Mouse (Mus musculus) midbrain, embryonic 10.5 days (tissue): ENCODE results near the gene Gpr1. TPM values are rescaled to one million over a fixed set of nuclear protein-coding genes. Genes with fewer than 3 reads are reported as not detected.

Source experiments
- DNase-seq: peaks from one replicate; pipeline ENCODE4 v3.0.0-alpha.2; 2017; ENCODE audit warnings: low spot score
- H3K27ac ChIP-seq: fragments of 300-500 bp; sonication (generic); replicated peaks from 2 replicates; pipeline ENCODE4 v1.5.1; 2016; ENCODE audit warnings: mild to moderate bottlenecking
- H3K27me3 ChIP-seq: fragments of 300-500 bp; sonication (generic); 2 replicates; pipeline ENCODE4 v1.6.1; 2016; ENCODE audit warnings: low read depth, mild to moderate bottlenecking; ENCODE audit not compliant: poor library complexity, severe bottlenecking
- H3K36me3 ChIP-seq: fragments of 300-500 bp; sonication (generic); 2 replicates; pipeline ENCODE4 v1.6.1; 2016; ENCODE audit warnings: mild to moderate bottlenecking, moderate library complexity
- H3K4me1 ChIP-seq: fragments of 300-500 bp; sonication (generic); 2 replicates; pipeline ENCODE4 v1.6.1; 2016
- H3K4me3 ChIP-seq: fragments of 300-500 bp; sonication (generic); 2 replicates; pipeline ENCODE4 v1.5.1; 2016; ENCODE audit warnings: mild to moderate bottlenecking, moderate library complexity
- H3K9me3 ChIP-seq: fragments of 300-500 bp; sonication (generic); replicated peaks from 2 replicates; pipeline ENCODE4 v1.6.1; 2016; ENCODE audit warnings: mild to moderate bottlenecking
- WGBS: fragments of 180-500 bp; shearing (Covaris S2); methylation state at CpG from one replicate; pipeline ENCODE4 v1.1.7; 2016; 5-methylcytosine and 5-hydroxymethylcytosine counted together
- polyA plus RNA-seq: library from polyadenylated mRNA; unstranded; fragments of >200 nt; fragmentation: Nextera tagmentation; extraction: Ambion mirVana; gene quantifications from 2 replicates; pipeline ENCODE4 v1.2.1, GENCODE M21; 2016

Gene Gpr1
- polyA plus RNA-seq, 1 experiment from 2014 or later = 0.25 TPM

DNA sequence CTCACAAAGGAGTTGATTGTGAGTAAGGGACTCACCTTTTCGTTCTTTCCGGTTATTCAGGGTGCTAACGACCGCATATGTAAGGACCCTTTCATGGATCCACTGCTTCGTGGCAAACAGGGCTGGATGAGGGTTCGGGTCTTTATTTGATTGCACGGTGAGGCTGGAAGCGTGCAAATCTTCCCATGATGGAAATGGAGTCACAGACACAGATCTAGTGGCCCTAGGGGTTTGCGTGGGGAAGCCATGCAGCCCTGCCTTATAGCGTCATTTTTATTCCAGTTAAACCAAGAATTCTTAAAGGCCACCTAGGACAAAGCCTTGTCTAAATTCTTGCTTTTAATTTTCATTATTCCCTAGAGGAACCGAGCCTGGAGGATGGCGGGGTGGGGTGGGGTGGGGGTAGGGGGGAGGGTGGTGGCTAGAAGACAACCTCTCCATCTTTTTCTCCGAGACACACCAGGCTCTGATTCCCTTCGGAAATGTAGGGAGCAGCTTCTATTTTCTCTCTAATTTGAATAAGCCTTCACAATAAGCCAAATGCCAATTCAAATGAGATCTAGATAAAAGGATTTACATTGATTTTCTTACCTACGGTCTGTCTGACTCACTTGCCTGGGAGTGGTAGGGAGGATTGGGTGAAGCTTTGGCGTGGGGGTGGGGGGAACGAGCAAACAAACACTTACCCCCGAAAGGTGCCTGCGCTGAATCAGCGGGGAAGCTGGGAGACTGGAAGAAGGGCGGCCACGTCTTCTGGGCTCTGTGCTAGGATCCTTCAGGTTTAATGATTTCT lies 669 bp downstream of the Gpr1 start:
- H3K27ac ChIP-seq = peak overlapping the region; percentile 81
- DNase-seq = peak; percentile 46
- peaks cover 18% of the 10 kb centered on the region for H3K4me1 ChIP-seq
- 17% methylated on average over 22 of the region's 22 CpGs for WGBS
- H3K9me3 ChIP-seq = 0 out of 2 replicates have a peak, but pooled peaks cover under 1% of the 10 kb centered on the region
- peaks cover 23% of the 10 kb centered on the region for H3K27me3 ChIP-seq
- no peaks in the 10 kb centered on the region for H3K36me3 ChIP-seq
- H3K4me3 ChIP-seq = peak overlapping the region; percentile 46

DNA sequence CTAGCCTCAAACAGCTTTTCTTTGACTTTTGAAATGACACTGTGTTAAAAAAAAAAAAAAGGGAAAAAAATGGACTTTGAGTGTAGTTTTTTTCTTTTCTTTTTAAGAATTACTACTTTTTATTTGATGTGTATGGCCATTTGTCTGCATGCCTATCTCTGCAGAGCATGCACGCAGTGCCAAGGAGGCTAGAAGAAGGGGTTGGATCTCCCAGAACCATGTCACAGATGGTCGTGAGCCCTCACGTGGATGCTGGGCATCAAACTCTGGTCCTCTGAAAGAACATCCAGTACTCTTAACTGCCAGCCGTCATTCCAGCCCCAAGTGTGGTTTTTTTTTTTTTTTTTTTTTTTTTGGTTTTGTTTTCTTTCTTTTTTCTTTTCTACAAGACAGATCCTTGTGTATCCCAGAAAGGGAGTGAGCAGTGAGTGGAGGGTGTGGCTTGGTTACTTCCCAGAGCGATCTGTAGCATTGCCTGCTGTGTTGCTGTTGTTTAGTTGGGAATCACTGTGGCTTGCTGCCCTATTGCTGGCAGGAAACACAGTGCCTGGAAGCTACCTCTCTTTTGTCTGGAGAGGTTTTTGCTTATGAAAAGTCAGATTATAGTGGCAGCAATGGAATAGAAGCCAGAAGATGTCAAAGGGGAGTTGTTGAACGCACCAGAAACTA lies 4.3 kb downstream of the Gpr1 start:
- 17% methylated on average over 6 of the region's 6 CpGs for WGBS
- DNase-seq = no peak
- H3K4me1 ChIP-seq = peaks cover 30% of the 10 kb centered on the region
- H3K36me3 ChIP-seq = no peaks in the 10 kb centered on the region
- H3K27ac ChIP-seq = no peak overlapping the region
- H3K4me3 ChIP-seq = no peak overlapping the region
- H3K9me3 ChIP-seq = no peaks in the 10 kb centered on the region
- peaks cover 32% of the 10 kb centered on the region for H3K27me3 ChIP-seq

DNA sequence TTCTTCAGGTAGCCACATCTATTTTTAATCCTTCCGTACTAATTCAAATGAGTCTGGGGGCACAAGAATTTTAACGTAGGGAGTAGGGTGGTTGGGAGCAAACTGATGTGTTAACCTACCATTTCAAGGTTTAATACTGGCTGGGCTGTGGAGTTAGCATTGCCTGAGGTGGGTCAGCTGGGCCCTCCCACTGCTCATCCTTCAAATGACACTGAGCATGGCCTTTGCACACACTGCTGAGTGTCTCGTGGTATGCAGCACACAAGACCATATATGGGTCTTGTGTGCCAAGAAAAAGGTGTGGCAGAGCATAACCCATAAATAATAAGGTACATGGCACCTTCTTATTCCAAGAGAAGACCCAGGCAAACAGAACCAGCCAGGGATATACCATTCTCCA lies 6.7 kb downstream of the Gpr1 start:
- Histone ChIP-seq H3K27ac (no peak overlapping the region), H3K9me3 (no peaks in the 10 kb centered on the region), H3K27me3 (peaks cover 18% of the 10 kb centered on the region), H3K36me3 (no peaks in the 10 kb centered on the region), H3K4me3 (no peak overlapping the region), H3K4me1 (peaks cover 34% of the 10 kb centered on the region)
- DNase-seq = no peak
- 79% methylated on average over 3 of the region's 3 CpGs for WGBS

DNA sequence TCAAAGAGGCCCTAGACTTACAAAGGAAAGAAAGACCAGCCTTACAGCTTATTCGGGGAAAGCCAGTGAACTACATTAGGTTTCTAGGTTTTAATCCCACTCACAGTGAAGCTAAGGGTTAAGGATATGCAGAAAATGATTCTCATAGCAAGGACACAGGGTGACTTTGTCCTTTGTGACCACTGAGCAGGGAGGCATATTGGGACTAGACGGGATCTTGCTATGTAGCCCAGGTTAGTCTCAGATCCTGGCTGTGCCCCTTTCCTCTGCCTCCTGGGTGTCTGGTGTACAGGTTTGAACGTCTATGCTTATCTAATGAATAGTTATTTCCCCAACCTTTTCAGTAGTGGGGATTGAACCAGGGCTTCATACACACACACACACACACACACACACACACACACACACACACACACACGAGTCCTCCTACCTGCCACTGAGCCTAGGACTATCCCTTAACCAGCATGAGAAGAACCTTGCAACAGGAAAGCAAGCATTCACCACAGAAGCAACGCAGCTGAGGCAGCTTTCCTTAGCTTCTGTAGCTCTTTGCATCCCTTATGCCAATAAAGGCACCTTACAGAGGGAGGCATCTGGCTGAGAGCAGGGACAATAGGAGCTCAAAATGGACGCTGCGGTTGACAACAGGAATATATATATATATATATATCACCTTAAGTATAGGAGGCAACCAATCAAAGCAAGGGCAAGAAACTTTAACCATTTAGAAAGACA lies 9.5 kb downstream of the Gpr1 start:
- peak overlapping the region; percentile 4 for H3K4me3 ChIP-seq
- 20% methylated on average over 7 of the region's 7 CpGs for WGBS
- H3K27ac ChIP-seq = peak overlapping the region; percentile 88

DNA sequence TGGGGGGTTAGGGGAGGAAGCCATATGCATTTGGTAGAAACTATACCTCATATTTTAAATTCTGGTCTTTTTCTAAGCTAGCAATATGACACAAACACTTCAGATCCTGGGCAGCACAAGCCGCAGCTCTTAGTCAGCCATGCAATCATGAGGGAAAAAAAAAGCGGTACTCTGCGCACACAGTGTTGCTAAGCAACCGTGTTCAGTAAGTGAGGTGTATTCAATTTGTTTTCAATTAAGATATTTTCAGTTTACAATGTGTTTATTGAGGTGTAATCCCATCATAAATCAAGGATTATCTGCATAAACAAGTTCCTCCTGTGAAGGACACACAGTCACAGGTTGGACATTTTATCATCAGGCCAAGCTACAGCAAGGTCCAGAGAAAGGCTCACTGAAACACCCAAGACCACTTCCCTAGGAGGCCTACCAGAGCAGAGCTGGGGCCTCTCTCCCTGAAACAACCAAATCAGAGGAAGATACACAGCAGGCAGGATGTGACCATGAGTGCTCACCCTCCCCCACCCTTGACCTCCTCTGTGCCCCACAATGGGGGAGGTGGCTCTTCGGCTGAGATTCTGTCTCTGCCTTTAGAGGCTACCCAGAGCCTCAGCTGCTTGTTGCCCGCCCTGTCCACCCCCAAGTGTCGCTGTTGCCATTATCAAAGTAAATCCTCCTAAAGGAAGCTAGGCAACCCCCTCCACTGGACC lies 10.2 kb downstream of the Gpr1 start:
- peaks cover 11% of the 10 kb centered on the region; the same call in 1 of the 2 replicates for H3K27me3 ChIP-seq
- peaks cover 6% of the 10 kb centered on the region for H3K36me3 ChIP-seq
- peak overlapping the region; percentile 4; the same call in 1 of the 2 replicates for H3K4me3 ChIP-seq
- peaks cover 10% of the 10 kb centered on the region; the same call in 1 of the 2 replicates for H3K9me3 ChIP-seq
- peak; percentile 88 for DNase-seq
- WGBS = 7% methylated on average over 7 of the region's 7 CpGs
- peaks cover 34% of the 10 kb centered on the region for H3K4me1 ChIP-seq
- H3K27ac ChIP-seq = peak overlapping the region; percentile 88

More for the DNA sequence above, 9.5 kb downstream of the Gpr1 start:
- Histone ChIP-seq H3K36me3 (peaks cover 5% of the 10 kb centered on the region), H3K9me3 (peaks cover 8% of the 10 kb centered on the region; the same call in 1 of the 2 replicates), H3K4me1 (peaks cover 34% of the 10 kb centered on the region), H3K27me3 (peaks cover 11% of the 10 kb centered on the region; the same call in 1 of the 2 replicates)
- DNase-seq = no peak

DNA sequence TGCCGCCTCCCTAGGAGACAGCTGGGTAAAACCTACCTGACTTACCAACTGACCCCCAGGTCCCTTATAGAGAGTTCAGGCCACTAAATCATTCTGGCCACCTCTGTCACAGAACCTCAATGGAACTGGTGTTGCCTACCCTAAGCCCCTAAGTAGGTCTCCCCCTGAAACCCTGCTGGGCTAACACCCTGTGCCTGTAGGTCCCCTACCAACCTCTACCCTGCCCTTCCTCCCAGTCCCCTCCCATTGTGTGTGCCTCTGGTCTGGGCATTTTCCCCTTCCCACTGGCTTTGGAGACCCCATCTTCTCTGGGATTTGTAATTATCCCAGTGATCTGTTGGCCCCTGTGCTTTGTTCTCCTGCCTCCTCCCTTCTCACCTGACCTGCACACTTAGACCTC lies 10.9 kb downstream of the Gpr1 start:
- DNase-seq = no peak
- Histone ChIP-seq H3K9me3 (peaks cover 10% of the 10 kb centered on the region; the same call in 1 of the 2 replicates), H3K4me1 (peaks cover 34% of the 10 kb centered on the region), H3K27ac (peak overlapping the region; percentile 88), H3K36me3 (peaks cover 6% of the 10 kb centered on the region), H3K27me3 (peaks cover 11% of the 10 kb centered on the region; the same call in 1 of the 2 replicates), H3K4me3 (peak overlapping the region; percentile 4; the same call in 1 of the 2 replicates)
- 55% methylated on average over 1 of the region's 1 CpGs for WGBS

DNA sequence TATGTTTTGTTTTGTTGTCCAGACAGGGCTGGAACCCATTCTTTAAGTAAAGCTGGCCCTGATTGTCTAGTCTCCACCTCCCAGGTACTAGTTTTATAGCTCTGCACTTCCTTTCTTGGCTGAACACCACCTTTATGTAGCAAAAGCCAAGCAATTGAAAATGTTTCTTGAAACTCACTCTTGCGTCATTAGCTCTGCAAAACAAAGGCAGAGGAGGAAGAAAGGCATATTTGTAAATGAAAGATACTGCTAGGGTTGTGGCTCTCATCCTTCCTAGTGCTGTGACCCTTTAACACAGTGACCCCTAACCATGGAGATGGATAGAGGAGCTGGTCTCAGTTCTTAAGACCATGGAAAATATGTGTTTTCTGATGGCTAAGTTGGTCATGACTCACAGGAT lies 12.7 kb downstream of the Gpr1 start:
- H3K27ac ChIP-seq = no peak overlapping the region
- H3K4me1 ChIP-seq = peaks cover 34% of the 10 kb centered on the region
- no peak overlapping the region for H3K4me3 ChIP-seq
- DNase-seq = no peak
- WGBS = 69% methylated on average over 1 of the region's 1 CpGs
- peaks cover 6% of the 10 kb centered on the region for H3K36me3 ChIP-seq
- H3K27me3 ChIP-seq = no peaks in the 10 kb centered on the region; the same call in 1 of the 2 replicates
- peaks cover 10% of the 10 kb centered on the region; the same call in 1 of the 2 replicates for H3K9me3 ChIP-seq

DNA sequence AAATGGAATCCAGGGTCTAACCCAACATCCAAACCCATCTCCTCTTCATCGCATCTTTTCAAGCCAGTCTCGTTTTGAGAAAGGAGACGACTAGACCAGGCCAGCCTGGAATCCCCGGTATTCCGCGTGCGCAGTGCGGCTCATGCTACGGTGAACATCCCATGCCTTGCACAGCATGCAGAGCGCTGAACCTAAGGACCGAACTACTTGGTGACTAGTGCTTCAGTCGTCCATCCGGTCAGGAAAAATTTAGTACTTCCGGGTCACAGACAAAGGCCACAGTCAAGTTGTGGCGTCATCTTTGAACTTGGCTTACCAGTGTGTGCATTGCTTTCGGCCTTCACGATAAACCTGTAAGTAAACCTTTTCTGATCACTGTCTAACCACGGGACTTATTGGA lies 14.0 kb downstream of the Gpr1 start:
- H3K9me3 ChIP-seq = peaks cover 10% of the 10 kb centered on the region; the same call in 1 of the 2 replicates
- no peak for DNase-seq
- H3K4me1 ChIP-seq = peaks cover 25% of the 10 kb centered on the region
- no peak overlapping the region for H3K4me3 ChIP-seq
- H3K36me3 ChIP-seq = peaks cover 6% of the 10 kb centered on the region
- no peaks in the 10 kb centered on the region; the same call in 1 of the 2 replicates for H3K27me3 ChIP-seq
- H3K27ac ChIP-seq = no peak overlapping the region
- 96% methylated on average over 18 of the region's 18 CpGs for WGBS

DNA sequence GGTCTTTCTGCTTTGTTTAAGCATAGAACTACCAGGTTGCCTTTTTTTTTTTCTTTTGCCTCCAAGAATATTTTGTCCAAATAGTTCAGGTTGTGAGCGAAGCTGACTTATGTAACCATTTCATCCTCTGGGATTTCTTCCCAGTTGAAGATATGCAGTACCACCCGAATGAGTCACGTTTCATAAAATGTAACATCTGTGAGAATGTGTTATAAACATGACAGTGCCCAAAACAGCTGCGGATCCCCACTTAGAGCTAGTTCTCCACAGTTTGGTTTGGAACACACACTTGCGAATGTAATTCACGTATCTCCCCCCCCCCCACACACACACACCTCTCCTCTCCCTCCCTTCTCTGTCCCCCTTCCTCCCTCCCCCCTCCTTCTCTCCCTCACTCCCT lies 15.0 kb downstream of the Gpr1 start:
- H3K36me3 ChIP-seq = peaks cover 6% of the 10 kb centered on the region
- no peak for DNase-seq
- no peak overlapping the region for H3K4me3 ChIP-seq
- H3K27me3 ChIP-seq = no peaks in the 10 kb centered on the region; the same call in 1 of the 2 replicates
- 89% methylated on average over 6 of the region's 6 CpGs for WGBS
- peaks cover 16% of the 10 kb centered on the region for H3K4me1 ChIP-seq
- H3K27ac ChIP-seq = no peak overlapping the region
- peaks cover 10% of the 10 kb centered on the region; the same call in 1 of the 2 replicates for H3K9me3 ChIP-seq

DNA sequence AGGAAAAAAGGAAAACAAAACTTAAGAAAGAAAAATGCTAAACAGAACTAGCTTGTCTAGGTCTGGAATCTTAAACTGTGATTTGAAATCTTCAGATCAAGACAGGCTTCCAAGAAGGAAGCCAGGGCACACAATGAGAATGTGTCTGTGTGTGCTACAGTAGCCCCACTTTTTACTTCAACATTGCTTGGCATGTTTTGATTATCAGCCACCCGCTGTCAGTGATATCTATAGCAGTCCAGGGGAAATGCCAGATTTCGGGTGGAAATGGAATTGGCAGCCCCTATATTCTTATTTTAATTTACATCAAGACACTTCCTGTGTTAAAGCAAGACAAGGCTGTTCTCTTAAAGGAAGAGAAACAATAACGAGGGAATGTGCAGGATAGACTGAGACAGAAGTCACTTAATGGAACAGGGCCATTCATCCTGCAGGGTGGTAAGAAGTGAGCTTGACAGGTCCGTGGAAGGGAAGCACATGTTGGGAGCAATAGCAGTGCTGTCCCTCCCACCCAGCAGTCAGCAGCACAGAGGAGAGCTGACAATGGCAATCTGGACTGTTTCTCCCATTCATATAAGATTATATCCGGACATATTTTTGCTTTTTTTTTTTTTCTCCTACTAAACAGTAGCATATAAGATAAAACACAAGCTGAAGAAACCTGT lies 18.4 kb downstream of the Gpr1 start:
- peaks cover 6% of the 10 kb centered on the region for H3K36me3 ChIP-seq
- H3K27me3 ChIP-seq = no peaks in the 10 kb centered on the region
- no peak for DNase-seq
- no peaks in the 10 kb centered on the region for H3K4me1 ChIP-seq
- H3K27ac ChIP-seq = no peak overlapping the region
- no peak overlapping the region for H3K4me3 ChIP-seq
- H3K9me3 ChIP-seq = peaks cover 10% of the 10 kb centered on the region; the same call in 1 of the 2 replicates
- WGBS = 81% methylated on average over 5 of the region's 5 CpGs

DNA sequence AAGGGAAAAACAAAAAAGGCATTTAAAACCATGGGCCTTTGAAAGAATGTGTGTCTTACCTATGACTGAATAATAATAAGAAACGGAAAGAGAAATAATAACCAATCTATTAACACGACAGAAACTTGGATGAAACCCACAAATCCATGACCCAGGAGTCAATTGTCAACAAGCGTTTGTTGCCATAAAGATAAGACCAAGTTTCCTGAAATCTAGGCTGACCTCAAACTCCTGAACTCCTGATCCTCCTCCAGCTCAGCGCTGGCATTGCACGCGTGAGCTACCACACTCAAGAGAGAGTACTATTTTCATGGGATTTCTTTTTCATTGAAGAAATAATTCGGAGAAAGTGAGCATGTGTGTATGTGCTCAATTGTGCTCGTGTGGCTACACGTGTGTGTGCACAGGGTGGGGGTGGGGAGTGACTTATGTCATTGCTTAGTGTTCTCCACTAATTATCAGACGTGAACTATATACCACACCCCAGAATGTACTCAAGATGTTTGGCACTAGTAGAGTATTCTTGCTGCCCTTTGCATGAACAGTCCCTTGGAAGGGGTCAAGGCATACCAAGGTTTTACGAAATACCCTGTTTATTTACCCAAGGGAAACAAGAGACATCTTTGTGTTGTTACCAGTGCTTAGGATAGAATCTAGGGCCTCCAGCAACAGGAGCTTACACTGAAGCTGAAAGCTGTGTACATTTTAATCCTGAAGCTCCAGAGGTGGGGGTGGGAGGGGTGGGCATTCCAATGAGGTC lies 21.9 kb downstream of the Gpr1 start:
- Histone ChIP-seq H3K27ac (no peak overlapping the region), H3K4me3 (no peak overlapping the region), H3K4me1 (no peaks in the 10 kb centered on the region), H3K9me3 (no peaks in the 10 kb centered on the region), H3K27me3 (no peaks in the 10 kb centered on the region), H3K36me3 (no peaks in the 10 kb centered on the region)
- DNase-seq = no peak
- 88% methylated on average over 11 of the region's 11 CpGs for WGBS
